Mouse (Mus musculus): ENCODE data around the gene Tram2. TPM values are rescaled to one million over a fixed set of nuclear protein-coding genes. Genes with fewer than 3 reads are reported as not detected.

Tram2 gene
- polyA plus RNA-seq, 1 experiment from 2014 or later = 9.1 TPM

Other genes starting within 250 kb of the Tram2 start
- 6.0 and 7.0 TPM in 2 replicates for gene Paqr8, start 188.6 kb downstream of the Tram2 start, polyA plus RNA-seq (2015; fragmentation: Nextera tagmentation; extraction: Ambion mirVana)
- 2.6 and 2.7 TPM in 2 replicates for gene Efhc1, start 127.6 kb downstream of the Tram2 start, polyA plus RNA-seq (2015; fragmentation: Nextera tagmentation; extraction: Ambion mirVana)
- gene Tmem14a, start 139.3 kb upstream of the Tram2 start, polyA plus RNA-seq (2015; fragmentation: Nextera tagmentation; extraction: Ambion mirVana) = 11.1 and 11.7 TPM in 2 replicates
- 3.0 and 3.5 TPM in 2 replicates for gene Gsta3, start 161.4 kb upstream of the Tram2 start, polyA plus RNA-seq (2015; fragmentation: Nextera tagmentation; extraction: Ambion mirVana)

All from embryonic facial prominence, embryonic 13.5 days (tissue).